Mouse (Mus musculus): ENCODE measurements around the gene Tekt5.
A peak's percentile ranks its signal among the peaks of the same experiment; 100 is the strongest.

Gene Tekt5

GRCm38 (mm10) chr16:10377286-10377685, 18.0 kb downstream of the Tekt5 start:
- no peak for DNase-seq

DNA sequence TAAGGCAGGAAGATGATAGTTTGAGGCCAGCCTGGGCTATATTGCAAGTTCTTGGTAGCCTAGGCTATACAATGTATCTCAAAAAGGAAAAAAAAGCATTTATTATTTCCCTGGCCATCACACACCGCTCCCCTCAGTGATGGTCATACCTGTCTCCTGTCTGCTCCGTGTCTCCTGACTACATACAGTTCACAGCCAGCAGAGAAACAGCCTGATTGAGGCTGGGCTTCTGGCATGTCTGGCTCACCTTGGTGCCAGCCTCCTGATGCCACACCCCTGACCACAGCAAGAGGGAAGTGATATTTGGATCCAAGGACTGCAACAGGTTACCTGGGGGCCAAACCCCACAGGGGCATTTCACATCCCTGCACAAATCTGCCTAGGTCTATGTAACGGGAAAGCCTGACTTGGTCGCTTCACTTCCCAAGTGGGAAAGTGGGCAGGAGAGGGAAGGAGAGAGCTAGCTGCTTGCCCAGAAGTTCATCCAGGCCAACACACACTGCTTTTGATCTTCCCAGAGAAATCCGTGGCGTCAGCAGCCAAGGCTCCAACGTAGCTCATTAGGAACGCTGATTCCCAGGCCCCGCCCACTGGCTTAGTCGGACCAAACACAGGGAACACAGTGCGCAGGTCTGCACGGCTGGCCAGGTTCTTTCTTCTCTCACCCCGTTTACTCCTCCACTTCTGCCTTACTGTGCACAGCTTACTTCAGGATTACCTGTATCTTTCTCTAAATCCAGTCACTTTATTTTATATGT, 20.9 kb downstream of the Tekt5 start:
- peak; percentile 82 for DNase-seq

- no peak for DNase-seq
Observed at GRCm38 (mm10) chr16:10372372-10372771, 22.9 kb downstream of the Tekt5 start.

- DNase-seq: no peak
Observed at GRCm38 (mm10) chr16:10369996-10370395, 25.3 kb downstream of the Tekt5 start.

GRCm38 (mm10) chr16:10369468-10369934, 25.8 kb downstream of the Tekt5 start:
- no peak for DNase-seq

GRCm38 (mm10) chr16:10366240-10367217, 28.8 kb downstream of the Tekt5 start:
- peak; percentile 69 for DNase-seq

GRCm38 (mm10) chr16:10365796-10366195, 29.5 kb downstream of the Tekt5 start:
- DNase-seq: no peak

- DNase-seq: no peak
Observed at GRCm38 (mm10) chr16:10363061-10363460, 32.2 kb downstream of the Tekt5 start.

- DNase-seq: no peak
Observed at GRCm38 (mm10) chr16:10359241-10359640, 36.0 kb downstream of the Tekt5 start.

GRCm38 (mm10) chr16:10358010-10358934, 37.0 kb downstream of the Tekt5 start:
- DNase-seq: peak; percentile 87

DNA sequence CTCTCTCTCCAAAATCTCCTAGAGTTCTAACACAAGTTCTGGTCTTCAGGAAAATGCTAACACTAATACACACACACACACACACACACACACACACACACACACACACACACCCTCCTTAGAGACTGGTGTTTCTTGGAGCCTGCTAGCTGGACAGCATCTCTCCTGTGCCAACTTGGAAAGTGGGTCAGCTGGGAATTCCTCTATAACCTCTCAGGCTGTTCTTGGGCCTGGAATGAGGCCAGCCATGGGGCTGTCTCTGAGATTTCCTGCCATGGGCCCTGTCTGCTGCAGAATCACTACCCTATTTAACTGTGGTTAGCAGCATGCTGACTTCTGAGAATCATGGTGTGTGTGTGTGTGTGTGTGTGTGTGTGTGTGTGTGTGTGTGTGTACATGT, 40.3 kb downstream of the Tekt5 start:
- peak; percentile 60 for DNase-seq

- no peak for DNase-seq
Observed at GRCm38 (mm10) chr16:10351050-10351636, 44.1 kb downstream of the Tekt5 start.

DNA sequence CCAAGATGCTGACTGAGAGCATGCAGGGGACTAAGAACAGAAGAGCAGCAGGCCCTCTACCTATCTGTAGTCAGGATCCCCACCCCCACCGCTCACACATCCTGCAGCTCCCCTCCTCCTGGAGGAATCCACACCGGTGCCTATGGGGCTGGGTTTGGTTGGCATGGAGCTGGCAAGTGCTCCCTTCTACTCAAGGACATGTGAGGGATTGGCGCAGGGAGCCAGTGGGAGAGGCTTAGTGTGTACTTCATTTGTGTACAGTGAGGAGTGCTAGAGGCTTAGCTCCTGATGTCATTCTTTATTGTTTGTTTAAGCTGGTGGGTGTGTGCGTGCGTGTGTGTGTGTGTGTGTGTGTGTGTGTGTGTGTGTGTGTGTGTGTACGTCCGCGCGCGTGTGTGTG, 45.4 kb downstream of the Tekt5 start:
- DNase-seq: no peak

DNA sequence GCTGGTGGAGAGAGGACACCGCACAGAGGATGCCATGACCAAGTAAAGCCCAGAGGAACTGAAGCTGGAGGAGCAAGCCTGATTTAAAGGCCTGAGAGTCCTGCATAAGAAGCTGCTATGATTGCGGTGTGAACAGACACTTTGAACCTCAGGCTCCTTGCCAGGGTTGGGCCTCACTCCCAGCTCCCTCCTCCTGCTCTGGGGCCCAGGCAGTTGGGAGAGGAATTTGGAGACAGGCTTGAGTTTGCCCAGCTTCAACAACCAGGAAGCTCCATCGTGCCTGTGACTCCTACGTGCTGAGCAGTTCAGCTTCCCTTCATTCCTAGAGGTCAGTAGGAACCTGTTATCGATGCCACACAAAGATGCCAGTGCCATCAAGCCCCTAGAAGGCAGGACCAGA, 45.9 kb downstream of the Tekt5 start:
- no peak for DNase-seq

- DNase-seq: no peak
Observed at GRCm38 (mm10) chr16:10347551-10347950, 47.7 kb downstream of the Tekt5 start.

- no peak for DNase-seq
Observed at GRCm38 (mm10) chr16:10341110-10341509, 54.2 kb downstream of the Tekt5 start.

GRCm38 (mm10) chr16:10339930-10340329, 55.4 kb downstream of the Tekt5 start:
- DNase-seq: no peak

DNA sequence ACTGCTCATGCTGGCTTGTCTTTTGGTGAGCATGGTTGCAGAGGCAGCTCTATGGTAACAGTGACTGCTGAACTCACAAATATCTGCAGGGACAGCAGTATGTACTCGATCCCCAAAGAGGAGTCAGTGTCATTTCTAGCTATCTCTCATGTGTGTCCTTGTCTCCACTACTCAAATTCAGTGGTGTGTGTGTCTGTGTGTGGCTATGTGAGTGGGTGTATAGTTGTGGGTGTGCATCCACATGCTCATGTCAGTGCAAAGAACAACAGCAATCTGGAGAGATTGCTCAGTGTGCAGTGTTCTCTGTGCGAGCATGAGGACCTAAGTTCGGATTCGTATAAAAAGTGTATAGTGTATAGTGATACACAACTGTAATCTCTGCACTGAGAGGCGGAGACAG, 56.7 kb downstream of the Tekt5 start:
- no peak for DNase-seq

- no peak for DNase-seq
Observed at GRCm38 (mm10) chr16:10337422-10338197, 57.7 kb downstream of the Tekt5 start.

DNA sequence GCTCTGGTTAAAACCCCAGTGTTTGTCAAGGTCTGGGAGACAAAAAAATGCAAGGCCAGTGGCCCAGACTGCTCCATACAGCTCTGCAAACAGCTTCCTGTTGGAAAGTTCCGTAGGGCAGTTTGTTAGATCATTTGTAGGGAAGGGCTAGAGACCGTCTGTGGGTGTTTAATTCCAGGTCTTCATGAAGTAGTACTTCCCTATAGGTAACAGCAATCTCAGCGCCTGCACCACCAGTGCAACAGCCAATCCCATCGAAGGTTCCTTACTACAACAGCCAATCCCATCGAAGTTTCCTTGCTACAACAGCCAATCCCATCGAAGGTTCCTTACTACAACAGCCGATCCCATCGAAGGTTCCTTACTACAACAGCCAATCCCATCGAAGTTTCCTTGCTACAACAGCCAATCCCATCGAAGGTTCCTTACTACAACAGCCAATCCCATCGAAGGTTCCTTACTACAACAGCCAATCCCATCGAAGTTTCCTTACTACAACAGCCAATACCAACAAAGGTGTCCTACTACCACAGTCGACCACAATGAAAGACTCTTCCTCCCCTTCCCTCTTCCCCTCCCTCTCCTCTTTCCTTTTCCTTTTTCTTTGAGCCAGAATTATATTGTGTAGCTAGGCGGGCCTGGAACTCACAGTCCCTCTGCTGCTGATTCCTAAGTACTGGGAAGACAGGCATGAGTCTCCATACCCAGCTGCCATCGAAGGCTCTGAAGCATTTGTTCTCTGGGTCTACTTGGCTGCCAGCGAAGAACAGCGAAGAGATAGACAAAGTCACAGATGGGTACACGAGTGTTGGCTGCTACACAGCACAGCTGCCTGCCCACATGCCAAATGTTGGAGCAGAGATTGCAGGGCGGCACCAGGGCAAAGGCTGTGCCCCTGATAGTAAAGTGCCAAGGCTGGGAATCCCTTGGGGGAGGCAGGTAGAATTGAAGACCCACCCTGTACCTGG, 58.6 kb downstream of the Tekt5 start:
- no peak for DNase-seq

Data from retina, postnatal 1 day (tissue).